Mouse (Mus musculus): Measurements from ENCODE around the gene Tssk1. TPM values are rescaled to one million over a fixed set of nuclear protein-coding genes. Genes with fewer than 3 reads are reported as not detected.

The Tssk1 gene
- polyA plus RNA-seq (2015; fragmentation: Nextera tagmentation; extraction: Ambion mirVana), result 0.07 and 0.10 TPM in 2 replicates

DNA sequence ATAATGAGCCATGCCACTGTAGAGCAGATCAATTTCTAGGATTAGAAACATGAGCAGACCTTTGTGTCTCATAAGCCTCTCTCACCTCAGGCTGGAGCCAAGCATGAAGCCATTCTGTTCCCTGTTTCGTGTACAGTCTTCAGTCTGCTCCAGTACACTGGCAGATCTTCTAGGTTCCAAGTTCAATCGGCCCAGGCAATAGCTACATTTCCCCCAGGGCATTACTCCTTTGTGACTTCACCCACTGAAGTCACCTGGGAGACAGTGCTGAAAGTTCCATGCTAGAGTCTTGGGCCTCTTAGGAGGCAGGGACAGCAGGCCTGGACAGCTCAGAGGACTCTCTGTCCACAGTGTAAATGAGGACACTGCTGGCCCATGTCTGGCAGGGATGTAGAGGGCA, at the start of gene Tssk1:
TSS of gene Tssk1 (plus strand) at position 301 of the 400 bp plus-strand sequence.
- Histone ChIP-seq H3K4me1 (replicated peaks) (peaks cover 25% of the 10 kb centered on the region), H3K4me2 (no peak within 1 kb of the TSS), H3K9me3 (no peaks in the 10 kb centered on the region), H3K9ac (no peak within 1 kb of the TSS), H3K4me3 (no peak within 1 kb of the TSS), H3K27me3 (no peaks in the 10 kb centered on the region), H3K36me3 (peaks cover 11% of the 10 kb centered on the region), H3K27ac (replicated peaks) (no peak within 1 kb of the TSS)
- 83% methylated on average over 2 of the region's 2 CpGs for WGBS
- ATAC-seq (ENCODE audit: low read depth), result no peak

DNA sequence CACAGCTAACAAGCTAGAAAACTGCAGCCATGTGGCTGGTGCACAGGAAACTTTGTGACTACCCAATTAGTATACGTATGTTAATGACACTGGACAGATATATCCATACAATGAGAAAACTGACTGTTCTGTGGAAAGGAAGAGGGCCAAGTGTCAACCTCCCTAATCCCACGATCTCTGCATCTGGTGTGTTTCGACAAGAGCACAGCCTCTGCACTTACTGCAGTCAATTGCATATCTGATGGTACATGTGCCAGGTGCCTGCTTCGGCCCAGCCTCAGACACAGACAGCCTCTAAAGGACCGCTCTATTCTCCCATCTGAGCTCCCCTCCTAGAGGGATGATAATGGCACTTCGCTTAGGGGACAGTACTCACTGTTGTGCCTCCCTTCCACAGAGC, 45.6 kb upstream of the Tssk1 start:
- ATAC-seq (ENCODE audit: low read depth), result peak; percentile 49; the same call in 1 of the 2 replicates
- Histone ChIP-seq H3K27ac (replicated peaks) (peak overlapping the region; percentile 39; the same call in 1 of the 2 replicates), H3K9me3 (no peaks in the 10 kb centered on the region), H3K4me1 (replicated peaks) (no peaks in the 10 kb centered on the region), H3K9ac (no peak overlapping the region), H3K4me3 (no peak overlapping the region), H3K4me2 (no peak overlapping the region), H3K36me3 (peaks cover 90% of the 10 kb centered on the region), H3K27me3 (no peaks in the 10 kb centered on the region)
- 96% methylated on average over 6 of the region's 6 CpGs for WGBS

DNA sequence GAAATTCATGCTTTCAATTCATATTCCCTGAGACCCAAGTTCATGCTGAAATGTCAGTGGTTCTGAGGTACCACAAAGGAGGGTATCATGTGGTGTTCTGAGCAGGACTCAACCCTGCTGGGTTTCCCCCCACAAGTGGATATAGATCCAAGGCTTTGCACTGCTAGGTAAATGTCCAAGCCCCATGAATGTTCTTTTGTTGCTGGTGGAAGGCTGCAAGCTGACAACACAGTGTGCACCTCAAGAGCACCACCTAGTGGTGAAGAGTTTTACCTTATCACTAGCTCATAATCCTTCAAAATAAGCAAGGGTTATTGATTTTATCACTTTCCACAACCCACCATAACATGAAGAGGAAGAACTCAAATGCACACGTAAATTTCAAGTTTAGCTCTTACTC, 45.1 kb upstream of the Tssk1 start:
- ATAC-seq (ENCODE audit: low read depth), result peak; percentile 66
- Histone ChIP-seq H3K27me3 (no peaks in the 10 kb centered on the region), H3K4me2 (no peak overlapping the region), H3K4me1 (replicated peaks) (no peaks in the 10 kb centered on the region), H3K9me3 (no peaks in the 10 kb centered on the region), H3K36me3 (peaks cover 90% of the 10 kb centered on the region), H3K4me3 (no peak overlapping the region), H3K9ac (no peak overlapping the region), H3K27ac (replicated peaks) (peak overlapping the region; percentile 39; the same call in 1 of the 2 replicates)
- 33% methylated on average over 1 of the region's 1 CpGs for WGBS

DNA sequence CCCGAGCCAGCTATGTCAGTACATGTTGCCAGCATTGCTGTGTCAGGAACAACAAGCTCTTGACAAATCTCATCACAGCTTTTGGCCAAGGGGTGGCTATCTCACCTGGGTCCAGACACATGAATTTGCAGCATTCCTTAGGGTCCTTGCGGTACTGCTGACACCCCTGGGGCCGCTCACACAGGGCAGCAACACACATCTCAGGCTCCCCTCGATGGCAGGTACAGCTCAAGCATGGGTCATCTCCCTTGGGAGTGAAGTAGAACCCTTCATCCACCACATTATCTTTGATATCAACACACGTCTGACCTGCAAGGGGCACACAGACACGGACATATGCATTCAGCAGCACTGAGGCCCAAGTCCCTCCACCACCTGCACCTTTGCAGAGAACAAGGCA, 44.5 kb upstream of the Tssk1 start:
- Histone ChIP-seq H3K4me1 (replicated peaks) (no peaks in the 10 kb centered on the region), H3K9ac (0 out of 2 replicates have a peak overlapping the region, but pooled peaks have one; percentile 22), H3K27ac (replicated peaks) (no peak overlapping the region), H3K27me3 (no peaks in the 10 kb centered on the region), H3K4me2 (no peak overlapping the region), H3K4me3 (no peak overlapping the region), H3K9me3 (no peaks in the 10 kb centered on the region), H3K36me3 (peaks cover 90% of the 10 kb centered on the region)
- peak; percentile 36; the same call in 1 of the 2 replicates for ATAC-seq (ENCODE audit: low read depth)
- WGBS, result 89% methylated on average over 6 of the region's 6 CpGs

DNA sequence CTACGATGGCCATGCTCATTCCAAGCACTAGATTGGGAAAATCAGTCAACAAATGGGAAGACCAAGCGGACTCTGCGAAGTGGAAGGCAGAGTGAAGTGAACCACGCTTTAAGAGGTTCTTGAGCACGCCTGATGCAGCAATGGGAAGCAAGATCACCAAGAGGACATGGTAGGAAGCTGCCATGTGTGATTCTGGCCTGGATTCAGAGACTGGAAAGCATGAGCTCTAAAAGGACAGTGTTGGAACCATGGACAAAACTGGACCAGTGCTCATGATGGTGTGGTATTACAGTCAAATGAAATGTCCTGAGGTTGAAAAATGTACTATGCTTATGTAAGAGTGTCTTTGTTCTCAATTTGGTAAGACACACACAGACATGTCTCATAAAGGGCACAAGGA, 42.7 kb upstream of the Tssk1 start:
- Histone ChIP-seq H3K9me3 (no peaks in the 10 kb centered on the region), H3K4me1 (replicated peaks) (no peaks in the 10 kb centered on the region), H3K4me3 (no peak overlapping the region), H3K9ac (no peak overlapping the region), H3K27me3 (no peaks in the 10 kb centered on the region), H3K36me3 (peaks cover 88% of the 10 kb centered on the region), H3K4me2 (no peak overlapping the region), H3K27ac (replicated peaks) (no peak overlapping the region)
- ATAC-seq (ENCODE audit: low read depth), result no peak
- WGBS, result 96% methylated on average over 5 of the region's 5 CpGs

DNA sequence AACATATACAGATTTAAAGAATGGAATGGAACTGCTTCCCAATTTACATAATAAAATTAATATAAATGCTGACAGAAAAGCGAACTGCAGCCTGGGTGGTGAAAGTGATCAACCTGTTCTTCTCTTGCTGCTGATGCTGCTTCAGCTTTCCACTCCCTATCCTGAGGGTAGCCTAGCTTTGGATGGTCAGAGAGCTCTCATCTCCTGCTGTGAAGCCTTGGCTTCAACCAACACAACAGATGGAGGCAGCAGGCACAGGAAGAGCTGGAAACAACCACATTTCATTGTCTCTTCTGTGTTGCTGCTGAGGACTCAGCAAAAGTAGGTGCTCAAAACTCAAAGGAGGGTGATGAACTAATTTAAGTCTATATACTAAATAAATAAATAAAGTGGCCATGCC, 42.2 kb upstream of the Tssk1 start:
- no peak for ATAC-seq (ENCODE audit: low read depth)
- H3K4me3 ChIP-seq, result no peak overlapping the region
- H3K36me3 ChIP-seq, result peaks cover 88% of the 10 kb centered on the region
- H3K27me3 ChIP-seq, result no peaks in the 10 kb centered on the region
- H3K9ac ChIP-seq, result no peak overlapping the region
- H3K27ac ChIP-seq (replicated peaks), result no peak overlapping the region
- 94% methylated on average over 1 of the region's 1 CpGs for WGBS
- no peaks in the 10 kb centered on the region for H3K4me1 ChIP-seq (replicated peaks)
- H3K9me3 ChIP-seq, result no peaks in the 10 kb centered on the region
- H3K4me2 ChIP-seq, result no peak overlapping the region

DNA sequence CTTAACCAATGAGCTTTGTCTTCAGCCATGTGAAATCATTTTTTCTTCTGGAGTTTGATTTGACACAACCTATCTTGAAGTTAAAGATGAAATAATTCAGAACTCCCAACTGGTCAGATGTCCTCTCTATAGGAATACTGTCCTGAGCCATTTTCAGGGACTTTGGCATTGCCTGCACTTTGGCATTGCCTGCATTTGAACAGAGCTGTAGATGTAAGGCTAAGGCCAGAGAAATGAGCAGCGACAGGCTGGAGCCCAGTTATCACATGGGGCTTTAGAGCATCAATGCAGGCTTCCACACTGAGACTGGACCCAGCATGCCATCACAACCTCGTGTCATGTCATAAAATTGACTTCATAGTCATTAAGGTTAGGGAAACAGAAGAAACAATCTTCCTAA, 40.8 kb upstream of the Tssk1 start:
- Histone ChIP-seq H3K4me1 (replicated peaks) (no peaks in the 10 kb centered on the region), H3K9ac (no peak overlapping the region), H3K27me3 (no peaks in the 10 kb centered on the region), H3K4me2 (no peak overlapping the region), H3K27ac (replicated peaks) (no peak overlapping the region), H3K4me3 (no peak overlapping the region), H3K36me3 (peaks cover 89% of the 10 kb centered on the region), H3K9me3 (no peaks in the 10 kb centered on the region)
- 93% methylated on average over 2 of the region's 2 CpGs for WGBS
- ATAC-seq (ENCODE audit: low read depth), result no peak

DNA sequence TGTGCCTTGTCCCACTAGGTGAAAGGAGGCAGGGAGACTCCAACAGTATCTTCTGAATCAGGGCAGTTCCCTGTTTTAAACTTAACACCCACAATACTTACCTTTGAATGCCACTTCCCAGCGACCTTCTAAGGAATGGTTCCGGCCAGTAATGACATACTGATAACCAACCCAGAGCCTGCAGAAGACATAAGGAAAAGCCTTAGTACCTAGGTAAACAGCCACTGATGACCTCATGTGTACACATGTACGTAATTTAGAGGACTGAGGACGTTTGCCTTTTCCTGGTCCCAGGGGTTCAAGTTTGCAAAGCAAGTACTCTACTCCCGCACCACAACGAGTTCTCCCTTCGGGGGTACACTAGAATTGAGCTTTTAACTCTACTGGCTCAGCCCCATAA, 36.9 kb upstream of the Tssk1 start:
- 93% methylated on average over 7 of the region's 7 CpGs for WGBS
- Histone ChIP-seq H3K27ac (replicated peaks) (no peak overlapping the region), H3K9ac (no peak overlapping the region), H3K9me3 (no peaks in the 10 kb centered on the region), H3K36me3 (peaks cover 82% of the 10 kb centered on the region), H3K4me2 (no peak overlapping the region), H3K4me1 (replicated peaks) (no peaks in the 10 kb centered on the region), H3K27me3 (no peaks in the 10 kb centered on the region), H3K4me3 (no peak overlapping the region)
- ATAC-seq (ENCODE audit: low read depth), result no peak

DNA sequence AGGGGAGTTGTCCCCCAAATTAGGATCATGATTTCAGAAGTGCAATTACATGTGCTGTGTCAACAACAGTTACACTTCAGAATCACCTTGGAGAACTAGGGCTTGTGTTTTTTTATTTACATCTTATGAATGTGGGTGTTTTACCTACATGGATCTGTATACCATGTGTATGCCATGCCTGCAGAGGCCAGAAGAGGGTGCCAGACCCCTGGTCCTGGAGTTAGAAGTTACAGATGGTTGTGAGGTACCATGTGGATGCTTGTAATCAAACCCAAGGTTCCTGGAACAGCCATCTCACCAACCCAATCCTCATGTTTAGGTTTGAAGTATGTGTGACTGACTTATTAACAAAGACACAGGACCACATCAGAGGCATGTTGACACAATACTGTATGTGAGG, 35.4 kb upstream of the Tssk1 start:
- Histone ChIP-seq H3K9me3 (no peaks in the 10 kb centered on the region), H3K36me3 (peaks cover 70% of the 10 kb centered on the region), H3K27ac (replicated peaks) (no peak overlapping the region), H3K9ac (no peak overlapping the region), H3K4me3 (no peak overlapping the region), H3K4me2 (no peak overlapping the region), H3K4me1 (replicated peaks) (no peaks in the 10 kb centered on the region), H3K27me3 (no peaks in the 10 kb centered on the region)
- peak; percentile 63; the same call in 1 of the 2 replicates for ATAC-seq (ENCODE audit: low read depth)

DNA sequence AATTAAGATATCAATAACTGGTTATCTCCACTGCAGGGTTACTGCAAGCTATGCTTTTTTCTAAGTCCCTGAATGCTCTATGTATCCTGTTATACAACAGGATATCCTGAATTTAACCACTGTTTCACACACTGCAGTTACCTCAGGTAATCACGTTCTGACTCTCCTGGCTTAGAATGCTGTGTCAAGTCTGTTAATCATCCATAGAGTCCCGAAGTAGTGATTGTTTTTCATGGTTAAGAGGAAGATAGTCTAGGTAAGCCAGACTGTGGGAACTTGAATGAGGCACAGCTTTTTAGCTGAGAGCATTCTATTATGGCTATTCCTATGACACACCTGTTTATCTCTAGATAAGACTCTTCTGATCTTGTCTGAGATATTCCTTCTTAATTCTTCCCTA, 28.7 kb upstream of the Tssk1 start:
- H3K4me2 ChIP-seq, result no peak overlapping the region
- no peaks in the 10 kb centered on the region for H3K27me3 ChIP-seq
- H3K9me3 ChIP-seq, result no peaks in the 10 kb centered on the region
- no peak overlapping the region for H3K9ac ChIP-seq
- no peak overlapping the region for H3K27ac ChIP-seq (replicated peaks)
- WGBS, result 90% methylated on average over 2 of the region's 2 CpGs
- no peaks in the 10 kb centered on the region for H3K4me1 ChIP-seq (replicated peaks)
- ATAC-seq (ENCODE audit: low read depth), result no peak
- peaks cover 30% of the 10 kb centered on the region for H3K36me3 ChIP-seq
- H3K4me3 ChIP-seq, result no peak overlapping the region

DNA sequence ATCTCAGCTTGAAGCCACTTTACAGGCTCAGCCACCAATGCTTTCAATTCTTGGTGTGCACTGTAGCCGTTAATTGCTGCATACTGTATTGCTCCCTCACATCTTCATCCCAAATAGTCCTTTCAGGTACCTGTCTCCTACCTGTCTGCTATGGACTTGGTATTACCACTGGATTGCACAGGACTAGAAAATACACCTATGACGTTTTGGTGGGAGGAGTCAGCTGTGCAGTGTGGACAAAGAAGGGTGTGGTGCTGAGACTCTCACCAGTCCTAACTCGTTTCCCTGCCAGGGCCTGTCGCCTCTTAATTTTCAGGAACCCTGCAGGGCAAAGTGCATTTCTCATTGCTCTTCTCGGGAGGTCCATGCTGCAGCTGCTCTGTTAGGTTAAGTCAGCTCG, 28.3 kb upstream of the Tssk1 start:
- peaks cover 30% of the 10 kb centered on the region for H3K36me3 ChIP-seq
- 67% methylated on average over 6 of the region's 6 CpGs for WGBS
- H3K9ac ChIP-seq, result no peak overlapping the region
- H3K4me2 ChIP-seq, result no peak overlapping the region
- H3K4me1 ChIP-seq (replicated peaks), result no peaks in the 10 kb centered on the region
- ATAC-seq (ENCODE audit: low read depth), result no peak
- no peak overlapping the region for H3K27ac ChIP-seq (replicated peaks)
- no peaks in the 10 kb centered on the region for H3K9me3 ChIP-seq
- H3K4me3 ChIP-seq, result no peak overlapping the region
- H3K27me3 ChIP-seq, result no peaks in the 10 kb centered on the region

DNA sequence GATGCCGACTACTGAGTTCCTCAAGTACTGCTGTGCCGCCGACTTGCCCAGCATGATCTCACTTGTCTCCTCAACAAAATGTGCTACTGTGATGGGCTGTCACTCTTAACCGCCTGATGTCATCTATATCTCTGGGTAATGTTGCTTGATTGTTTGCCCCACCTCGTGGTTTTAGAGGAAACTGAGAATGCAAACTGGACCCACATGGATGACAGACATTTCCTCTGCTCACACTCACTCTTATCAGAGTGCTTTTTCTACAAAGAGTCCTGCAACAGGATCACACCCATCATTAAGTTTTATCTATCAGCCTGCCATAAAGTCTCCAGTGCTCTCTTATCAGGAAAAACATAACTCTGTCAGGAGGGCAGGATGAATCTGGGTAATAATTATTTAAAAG, 22.8 kb upstream of the Tssk1 start:
- H3K27ac ChIP-seq (replicated peaks), result no peak overlapping the region
- no peak for ATAC-seq (ENCODE audit: low read depth)
- H3K9ac ChIP-seq, result no peak overlapping the region
- H3K9me3 ChIP-seq, result no peaks in the 10 kb centered on the region
- WGBS, result 93% methylated on average over 5 of the region's 5 CpGs
- no peak overlapping the region for H3K4me3 ChIP-seq
- H3K27me3 ChIP-seq, result no peaks in the 10 kb centered on the region
- H3K4me2 ChIP-seq, result no peak overlapping the region
- peaks cover 46% of the 10 kb centered on the region for H3K36me3 ChIP-seq
- no peaks in the 10 kb centered on the region for H3K4me1 ChIP-seq (replicated peaks)

DNA sequence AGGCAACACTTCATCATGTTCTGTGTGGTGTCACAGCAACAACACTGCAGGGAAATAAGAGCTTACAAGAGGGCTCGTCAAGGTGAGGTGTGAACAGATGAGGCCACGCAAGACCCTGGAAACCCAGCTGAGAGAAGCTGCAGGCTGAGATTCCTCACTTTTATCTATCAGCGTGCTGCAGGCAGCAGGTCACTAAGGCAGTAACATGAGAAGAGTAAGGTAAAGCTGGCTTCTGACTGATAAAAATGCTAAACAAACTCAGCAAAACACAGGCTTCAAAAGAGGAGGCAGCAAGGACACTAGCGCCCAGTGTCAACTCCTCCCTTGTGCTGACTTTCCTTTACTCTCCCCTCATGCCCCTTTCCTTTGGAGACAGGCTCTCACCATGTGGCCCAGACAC, 21.0 kb upstream of the Tssk1 start:
- H3K9ac ChIP-seq, result no peak overlapping the region
- H3K27ac ChIP-seq (replicated peaks), result no peak overlapping the region
- WGBS, result 80% methylated on average over 4 of the region's 4 CpGs
- no peaks in the 10 kb centered on the region for H3K9me3 ChIP-seq
- no peak for ATAC-seq (ENCODE audit: low read depth)
- no peaks in the 10 kb centered on the region for H3K27me3 ChIP-seq
- peaks cover 56% of the 10 kb centered on the region for H3K36me3 ChIP-seq
- no peak overlapping the region for H3K4me3 ChIP-seq
- H3K4me1 ChIP-seq (replicated peaks), result no peaks in the 10 kb centered on the region
- no peak overlapping the region for H3K4me2 ChIP-seq

Data from neural tube, embryonic 13.5 days (tissue).